Mouse (Mus musculus) limb, embryonic 12.5 days (tissue): ENCODE measurements around the gene Dok3. TPM values are rescaled to one million over a fixed set of nuclear protein-coding genes. Genes with fewer than 3 reads are reported as not detected.
"Not testable (repeated sequence)": the region's sequence is repeated elsewhere in the genome, so short reads cannot be mapped to it uniquely, and the experiment has no call there.

Source experiments
- ATAC-seq: fragments of 200-750 bp; cut with Nextera tagmentation; 2 replicates; pipeline ENCODE4 v1.8.0; 2017; ENCODE audit warnings: low read depth, moderate TSS enrichment; ENCODE audit not compliant: insufficient number of reproducible peaks, insufficient read depth, low FRiP score, low TSS enrichment
- H3K27ac ChIP-seq: fragments of 300-500 bp; sonication (generic); 2 replicates; pipeline ENCODE4 v1.5.1; 2016; ENCODE audit warnings: mild to moderate bottlenecking, moderate library complexity
- H3K27me3 ChIP-seq: fragments of 300-500 bp; sonication (generic); 2 replicates; pipeline ENCODE4 v1.6.1; 2016; ENCODE audit warnings: mild to moderate bottlenecking, moderate library complexity
- H3K36me3 ChIP-seq: fragments of 300-500 bp; sonication (generic); 2 replicates; pipeline ENCODE4 v1.6.1; 2016; ENCODE audit warnings: mild to moderate bottlenecking, moderate library complexity
- H3K4me1 ChIP-seq: fragments of 300-500 bp; sonication (generic); replicated peaks from 2 replicates; pipeline ENCODE4 v1.6.1; 2016
- H3K4me2 ChIP-seq: fragments of 300-500 bp; sonication (generic); 2 replicates; pipeline ENCODE4 v1.6.1; 2016; ENCODE audit warnings: mild to moderate bottlenecking, moderate library complexity
- H3K4me3 ChIP-seq: fragments of 300-500 bp; sonication (generic); replicated peaks from 2 replicates; pipeline ENCODE4 v1.5.1; 2016; ENCODE audit warnings: mild to moderate bottlenecking
- H3K9ac ChIP-seq: fragments of 300-500 bp; sonication (generic); replicated peaks from 2 replicates; pipeline ENCODE4 v1.6.1; 2016; ENCODE audit warnings: mild to moderate bottlenecking, moderate library complexity
- H3K9me3 ChIP-seq: fragments of 300-500 bp; sonication (generic); 2 replicates; pipeline ENCODE4 v1.6.1; 2016; ENCODE audit warnings: mild to moderate bottlenecking, moderate library complexity
- WGBS: fragments of 180-500 bp; shearing (Covaris S2); methylation state at CpG from one replicate; pipeline ENCODE4 v1.1.7; 2016; 5-methylcytosine and 5-hydroxymethylcytosine counted together
- polyA plus RNA-seq: library from polyadenylated mRNA; unstranded; fragments of >200 nt; fragmentation: Nextera tagmentation; extraction: Ambion mirVana; gene quantifications from 2 replicates; pipeline ENCODE4 v1.2.1, GENCODE M21; 2016

Gene Dok3
- 2.4 and 2.7 TPM in 2 replicates for polyA plus RNA-seq

DNA sequence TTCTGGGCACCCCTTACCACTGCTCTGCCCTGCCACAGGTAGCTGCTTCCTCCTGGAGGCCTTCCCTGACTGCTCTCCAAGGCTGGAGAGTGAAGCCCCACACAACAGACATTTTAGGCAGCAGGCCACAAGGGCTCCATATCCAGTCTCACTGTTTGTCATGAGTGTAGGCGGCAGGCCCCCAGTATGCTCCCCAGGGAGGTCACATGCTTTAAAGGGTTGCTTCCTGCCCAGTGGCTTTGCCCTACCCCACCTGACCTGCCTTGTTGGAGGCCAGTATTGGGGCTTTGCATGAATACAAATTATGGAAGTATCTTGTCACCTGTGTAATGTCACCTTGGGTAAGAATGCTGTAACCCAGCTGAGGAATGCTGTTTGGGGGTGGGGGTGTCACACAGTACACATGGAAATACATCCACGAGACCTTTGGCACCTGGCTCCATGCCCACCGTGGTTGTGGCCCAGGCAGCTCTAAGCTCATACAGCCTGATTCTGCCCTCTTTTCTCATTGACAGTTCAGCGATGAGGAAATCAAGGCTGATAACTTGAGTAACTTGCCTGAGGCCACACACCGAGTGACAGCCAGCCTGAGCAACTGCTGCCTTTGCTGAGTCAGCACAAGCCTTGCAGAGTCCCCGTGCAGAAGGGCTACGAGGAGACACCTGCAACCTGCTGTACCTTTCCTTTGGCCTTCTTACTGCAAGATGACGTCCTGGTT is at the start of gene Dok3:
Gene Dok3 (minus strand): TSS at position 99 of the 718 bp plus-strand sequence.
- Histone ChIP-seq H3K27me3 (no peaks in the 10 kb centered on the region), H3K4me3 (no peak within 1 kb of the TSS), H3K9ac (0 out of 2 replicates have a peak within 1 kb of the TSS, but pooled peaks have one; percentile 37), H3K27ac (no peak within 1 kb of the TSS), H3K4me2 (no peak within 1 kb of the TSS), H3K9me3 (no peaks in the 10 kb centered on the region), H3K36me3 (peaks cover 53% of the 10 kb centered on the region), H3K4me1 (no peaks in the 10 kb centered on the region)
- 83% methylated on average over 8 of the region's 8 CpGs for WGBS
- ATAC-seq, result no peak

DNA sequence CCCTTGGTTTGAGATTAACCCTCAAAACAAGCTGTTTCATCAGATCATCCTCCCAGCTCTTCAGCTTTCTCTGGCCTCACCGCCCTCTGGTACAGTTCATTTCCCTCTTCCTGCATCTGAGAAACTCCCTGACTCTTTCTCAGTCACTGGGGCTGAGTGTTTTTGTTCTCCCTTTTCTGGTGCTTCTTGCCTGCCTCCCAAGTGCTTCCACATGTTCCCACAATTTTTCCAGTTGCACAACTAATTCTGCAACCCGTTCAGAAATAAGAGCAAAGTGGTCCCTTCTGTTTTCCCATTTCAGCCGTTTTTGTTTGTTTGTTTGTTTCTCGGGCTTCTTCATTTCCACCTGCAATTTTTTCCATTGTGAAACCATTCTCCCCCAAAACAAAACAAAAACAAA is 49.0 kb upstream of the Dok3 start:
- no peak overlapping the region for H3K4me2 ChIP-seq
- H3K4me3 ChIP-seq, result no peak overlapping the region
- H3K9ac ChIP-seq, result no peak overlapping the region
- H3K27ac ChIP-seq, result no peak overlapping the region
- H3K36me3 ChIP-seq, result no peaks in the 10 kb centered on the region
- 75% methylated on average over 4 of the region's 4 CpGs for WGBS
- H3K4me1 ChIP-seq, result no peaks in the 10 kb centered on the region
- no peaks in the 10 kb centered on the region for H3K27me3 ChIP-seq
- ATAC-seq, result no peak
- peaks cover 5% of the 10 kb centered on the region; the same call in 1 of the 2 replicates for H3K9me3 ChIP-seq

DNA sequence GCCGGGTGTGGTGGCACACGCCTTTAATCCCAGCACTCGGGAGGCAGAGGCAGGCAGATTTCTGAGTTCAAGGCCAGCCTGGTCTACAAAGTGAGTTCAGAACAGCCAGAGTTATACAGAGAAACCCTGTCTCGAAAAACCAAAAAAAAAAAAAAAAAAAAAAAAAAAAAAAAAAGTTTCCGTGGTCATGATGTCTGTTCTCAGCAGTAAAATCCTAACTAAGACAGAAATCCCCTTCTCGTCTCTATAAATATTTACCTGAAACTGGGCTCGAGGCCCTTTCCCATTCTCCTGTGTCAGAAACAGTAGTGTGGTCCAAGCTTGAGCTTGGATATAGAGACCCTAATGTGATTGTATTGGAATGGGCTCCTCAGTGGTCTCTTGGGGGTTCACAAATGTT is 47.8 kb upstream of the Dok3 start:
- not testable (repeated sequence) for H3K36me3 ChIP-seq, H3K4me2 ChIP-seq, H3K4me3 ChIP-seq, H3K27ac ChIP-seq, H3K4me1 ChIP-seq, H3K9me3 ChIP-seq, ATAC-seq, H3K27me3 ChIP-seq, H3K9ac ChIP-seq
- WGBS, result 91% methylated on average over 7 of the region's 7 CpGs

DNA sequence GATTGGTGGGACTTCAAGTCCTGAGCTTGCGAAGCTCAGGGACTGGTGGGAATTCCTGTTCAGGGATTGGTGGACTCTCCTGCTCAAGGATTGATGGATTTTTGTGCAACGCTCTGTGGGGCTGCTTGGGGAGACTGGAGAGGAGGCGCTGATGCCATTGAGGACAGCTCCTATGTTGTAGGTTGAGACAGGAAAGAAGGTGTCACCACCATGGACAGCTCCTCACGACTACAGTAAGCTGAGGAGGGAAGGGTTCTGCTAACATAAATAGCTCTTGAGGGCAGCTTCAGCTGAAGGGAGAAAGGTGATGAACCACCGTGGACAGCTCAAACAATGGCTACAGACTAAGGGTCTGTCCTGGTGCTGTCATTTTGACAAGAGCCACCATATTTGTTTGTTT is 46.8 kb upstream of the Dok3 start:
- H3K36me3 ChIP-seq, result no peaks in the 10 kb centered on the region
- H3K9me3 ChIP-seq, result peaks cover 5% of the 10 kb centered on the region; the same call in 1 of the 2 replicates
- H3K4me3 ChIP-seq, result no peak overlapping the region
- H3K9ac ChIP-seq, result no peak overlapping the region
- peaks cover 6% of the 10 kb centered on the region for H3K4me1 ChIP-seq
- H3K27ac ChIP-seq, result no peak overlapping the region
- no peaks in the 10 kb centered on the region for H3K27me3 ChIP-seq
- 66% methylated on average over 5 of the region's 5 CpGs for WGBS
- H3K4me2 ChIP-seq, result no peak overlapping the region
- ATAC-seq, result no peak

DNA sequence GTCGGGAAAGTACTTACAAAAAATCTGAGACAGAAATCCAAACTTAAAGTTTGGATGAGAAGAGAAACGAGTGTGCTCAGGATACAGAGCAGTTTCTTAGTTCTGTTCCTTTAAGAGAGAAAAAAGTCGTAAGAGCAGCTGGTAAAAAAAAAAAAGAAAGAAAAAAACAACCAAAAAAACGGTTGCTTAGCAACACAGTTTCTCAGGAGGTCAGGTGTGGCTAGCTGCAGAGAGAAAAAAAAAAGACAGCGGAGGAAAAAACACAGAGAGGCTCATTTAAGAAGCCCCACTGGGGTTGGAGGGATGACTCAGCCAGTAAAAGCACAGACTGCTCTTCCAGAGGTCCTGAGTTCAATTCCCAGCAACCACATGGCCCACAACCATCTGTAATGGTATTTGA is 45.2 kb upstream of the Dok3 start:
- Histone ChIP-seq H3K36me3 (no peaks in the 10 kb centered on the region; the same call in 1 of the 2 replicates), H3K4me1 (peaks cover 12% of the 10 kb centered on the region), H3K4me2 (no peak overlapping the region), H3K27me3 (no peaks in the 10 kb centered on the region), H3K4me3 (no peak overlapping the region), H3K9me3 (peaks cover 5% of the 10 kb centered on the region; the same call in 1 of the 2 replicates), H3K9ac (no peak overlapping the region), H3K27ac (no peak overlapping the region)
- ATAC-seq, result no peak
- 72% methylated on average over 5 of the region's 5 CpGs for WGBS

DNA sequence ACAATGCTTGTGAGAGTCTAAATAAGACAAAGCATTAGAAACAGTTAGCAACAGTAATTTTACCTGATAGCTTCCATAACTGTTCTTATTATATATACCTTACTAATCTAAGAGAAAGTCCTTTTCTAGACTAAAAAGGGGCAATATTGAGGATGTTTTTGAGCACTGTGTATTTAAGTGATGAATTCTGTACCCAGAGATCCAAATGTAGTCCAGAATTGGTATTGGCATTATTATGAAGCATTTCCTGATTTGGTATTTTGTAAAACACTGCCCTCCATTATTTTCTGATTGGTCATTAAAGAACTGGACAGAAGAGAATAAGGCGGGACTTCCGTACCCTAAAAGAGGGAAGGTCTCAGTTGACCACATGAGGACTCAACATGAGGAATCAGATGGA is 44.3 kb upstream of the Dok3 start, which contains the start of gene Tmed9:
Gene Tmed9 (plus strand): TSS at position 301 of the 400 bp plus-strand sequence.
- Histone ChIP-seq H3K4me2 (no peak within 1 kb of the TSS), H3K4me3 (no peak within 1 kb of the TSS), H3K36me3 (no peaks in the 10 kb centered on the region; the same call in 1 of the 2 replicates), H3K4me1 (peaks cover 17% of the 10 kb centered on the region), H3K27me3 (no peaks in the 10 kb centered on the region), H3K9ac (no peak within 1 kb of the TSS), H3K27ac (no peak within 1 kb of the TSS), H3K9me3 (peaks cover 5% of the 10 kb centered on the region; the same call in 1 of the 2 replicates)
- 97% methylated on average over 2 of the region's 2 CpGs for WGBS
- no peak for ATAC-seq

DNA sequence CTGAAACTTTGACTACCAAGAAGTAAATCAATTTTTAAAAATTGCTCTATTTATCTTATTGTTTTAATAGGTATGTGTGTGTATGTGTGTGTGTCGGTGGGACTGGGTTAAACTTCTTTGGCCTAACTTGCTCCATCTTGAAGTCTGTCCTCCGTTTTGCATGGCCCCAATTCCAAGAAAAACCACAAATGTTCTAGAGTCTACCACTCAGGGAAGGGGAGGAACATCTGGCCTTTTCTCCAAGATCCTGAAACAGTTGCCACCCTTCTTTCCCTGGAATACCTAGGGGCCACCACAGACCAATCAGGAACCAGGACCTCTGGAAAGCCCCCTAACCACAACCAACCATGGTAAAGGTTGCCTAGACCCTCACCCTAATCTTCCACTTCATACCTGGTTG is 42.9 kb upstream of the Dok3 start:
- peak overlapping the region; percentile 93; the same call in 1 of the 2 replicates for H3K4me2 ChIP-seq
- H3K4me3 ChIP-seq, result peak overlapping the region; percentile 4; the same call in 1 of the 2 replicates
- no peaks in the 10 kb centered on the region for H3K27me3 ChIP-seq
- H3K36me3 ChIP-seq, result peaks cover 7% of the 10 kb centered on the region; the same call in 1 of the 2 replicates
- no peak overlapping the region for H3K9ac ChIP-seq
- peaks cover 17% of the 10 kb centered on the region for H3K4me1 ChIP-seq
- ATAC-seq, result no peak
- H3K27ac ChIP-seq, result no peak overlapping the region
- WGBS, result 79% methylated on average over 2 of the region's 2 CpGs
- H3K9me3 ChIP-seq, result peaks cover 5% of the 10 kb centered on the region; the same call in 1 of the 2 replicates

DNA sequence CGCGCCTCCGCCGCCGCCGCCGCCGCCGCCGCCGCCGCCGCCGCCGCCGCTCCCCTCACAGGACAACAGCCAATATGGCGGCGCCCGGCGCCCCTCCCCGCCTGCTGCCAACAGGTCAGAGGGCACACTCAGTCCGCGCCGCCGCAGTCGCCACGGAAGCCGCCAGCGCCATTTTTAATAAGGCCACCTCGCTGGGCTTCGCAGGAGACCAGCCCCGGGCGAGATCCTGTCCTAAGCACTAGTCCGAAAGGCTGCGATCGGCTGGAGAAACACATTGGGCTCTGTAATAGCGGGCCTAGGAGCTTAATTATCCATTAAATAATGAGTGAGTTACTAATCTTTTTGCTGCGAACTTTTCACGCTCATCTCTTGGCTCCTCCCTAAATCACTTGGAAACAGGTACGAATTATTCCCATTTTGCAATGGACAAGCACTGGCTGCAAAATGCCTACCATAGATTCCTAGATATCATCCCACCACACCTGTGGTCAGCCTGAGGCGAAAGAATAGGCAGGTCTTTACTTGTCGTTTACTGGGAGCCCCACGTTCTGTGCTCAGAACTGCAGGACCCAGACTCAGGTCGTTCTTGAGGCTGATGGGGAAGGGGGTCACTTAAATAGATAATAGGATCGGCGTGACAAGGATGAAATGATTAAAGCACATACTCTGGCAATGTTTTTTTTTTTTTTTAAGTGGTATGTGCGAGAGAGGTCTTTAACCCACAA is 42.1 kb upstream of the Dok3 start, which contains the start of gene Fam193b:
Gene Fam193b (minus strand): TSS at position 94 of the 725 bp plus-strand sequence.
- Histone ChIP-seq H3K27ac (peak within 1 kb of the TSS; percentile 95), H3K9ac (peak within 1 kb of the TSS; percentile 95), H3K36me3 (peaks cover 15% of the 10 kb centered on the region), H3K4me3 (peak within 1 kb of the TSS; percentile 96), H3K4me2 (peak within 1 kb of the TSS; percentile 93), H3K9me3 (peaks cover 5% of the 10 kb centered on the region; the same call in 1 of the 2 replicates), H3K4me1 (peaks cover 17% of the 10 kb centered on the region), H3K27me3 (no peaks in the 10 kb centered on the region)
- WGBS, result 4% methylated on average over 34 of the region's 47 CpGs
- peak; percentile 80 for ATAC-seq

DNA sequence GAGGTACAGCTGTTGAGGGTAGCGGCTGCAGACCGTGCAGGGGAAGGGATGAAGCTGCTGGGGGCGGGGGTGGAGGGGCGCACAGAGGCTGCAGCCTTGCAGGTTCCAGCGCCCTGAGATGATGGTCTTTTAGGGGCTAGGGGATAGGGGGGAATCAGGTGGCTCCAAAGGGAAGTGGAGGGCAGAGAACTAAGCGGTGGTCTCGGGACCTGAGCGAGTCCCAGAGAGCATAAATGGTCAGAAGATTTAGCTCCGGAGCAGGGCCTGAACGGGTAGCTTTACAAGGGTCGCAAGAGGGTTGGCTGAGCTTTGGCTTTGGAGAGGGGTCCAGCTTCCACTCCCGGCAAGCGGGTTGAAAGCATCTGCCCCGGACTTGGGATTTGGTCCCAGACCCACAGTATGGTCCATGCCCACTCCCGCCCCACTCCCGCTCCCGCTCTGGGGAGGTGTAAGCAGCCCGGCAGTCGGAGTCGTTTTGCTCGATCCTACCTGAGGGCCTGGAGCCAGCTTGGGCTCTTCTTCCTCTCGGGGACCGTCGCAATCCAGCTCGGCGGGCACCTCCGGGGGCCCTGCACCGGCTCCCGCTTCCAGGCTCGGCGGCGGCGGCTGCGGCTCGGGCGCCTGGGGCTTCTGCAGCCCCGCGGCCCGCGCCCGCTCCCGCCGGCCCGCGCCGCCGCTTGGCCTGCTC is 41.3 kb upstream of the Dok3 start:
- under 1% methylated on average over 39 of the region's 47 CpGs for WGBS
- Histone ChIP-seq H3K9ac (peak overlapping the region; percentile 95), H3K36me3 (peaks cover 22% of the 10 kb centered on the region), H3K27ac (peak overlapping the region; percentile 95), H3K4me1 (peaks cover 17% of the 10 kb centered on the region), H3K27me3 (no peaks in the 10 kb centered on the region), H3K4me3 (peak overlapping the region; percentile 96), H3K9me3 (peaks cover 5% of the 10 kb centered on the region; the same call in 1 of the 2 replicates), H3K4me2 (peak overlapping the region; percentile 93)
- peak; percentile 66 for ATAC-seq

DNA sequence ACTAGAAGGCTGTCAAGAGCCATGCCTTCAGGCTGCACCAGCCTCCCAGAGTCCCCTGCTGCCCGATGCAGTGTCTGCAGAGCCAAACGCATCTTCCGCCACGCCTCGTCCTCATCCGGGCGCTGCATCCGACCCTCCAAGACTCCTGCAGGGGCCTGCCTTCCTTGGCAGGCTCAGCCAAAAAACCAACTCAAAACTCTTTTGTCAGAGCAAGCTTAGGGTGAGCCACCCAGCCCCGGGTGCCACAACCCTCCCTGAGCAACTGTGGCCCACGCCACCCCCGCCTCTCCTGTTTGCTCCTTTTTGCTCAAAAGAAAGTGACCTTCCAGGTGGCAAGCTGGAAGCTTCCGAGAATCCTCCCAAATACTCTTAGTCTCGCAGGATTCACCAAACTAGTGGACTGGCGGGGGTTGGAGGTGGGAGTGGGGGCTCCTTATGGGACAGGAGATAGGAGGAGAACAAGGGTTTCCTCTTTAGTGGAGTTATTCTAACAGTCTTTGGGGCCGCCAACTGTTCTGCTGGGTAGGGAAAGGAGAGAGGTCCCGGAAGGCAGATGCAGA is 40.7 kb upstream of the Dok3 start:
- peak overlapping the region; percentile 93 for H3K4me2 ChIP-seq
- H3K4me1 ChIP-seq, result peaks cover 17% of the 10 kb centered on the region
- H3K9ac ChIP-seq, result peak overlapping the region; percentile 95
- H3K27me3 ChIP-seq, result no peaks in the 10 kb centered on the region
- ATAC-seq, result no peak
- peaks cover 29% of the 10 kb centered on the region for H3K36me3 ChIP-seq
- WGBS, result 10% methylated on average over 16 of the region's 16 CpGs
- peaks cover 5% of the 10 kb centered on the region; the same call in 1 of the 2 replicates for H3K9me3 ChIP-seq
- H3K4me3 ChIP-seq, result peak overlapping the region; percentile 96
- H3K27ac ChIP-seq, result peak overlapping the region; percentile 95
